Mouse (Mus musculus): ENCODE data around the gene Rnf135.

- TF ChIP-seq POLR2A (IDR thresholded peaks at IDR 0.05; ENCODE audit: borderline replicate concordance, low read depth, low read length) (no peak), CTCF (IDR thresholded peaks at IDR 0.05; ENCODE audit: low read depth, low read length) (no peak)
These were observed 41.7 kb upstream of the Rnf135 start, which contains the start of gene Tefm for GRCm38 (mm10) chr11:80141825-80142521.
